Mouse (Mus musculus) NIH3T3 (cell line): ENCODE measurements around the gene Mllt1.

Source experiments
- DNase-seq: peaks from one replicate; pipeline ENCODE4 v3.0.0-alpha.2; 2012; ENCODE audit warnings: low read depth

Gene Mllt1

DNA sequence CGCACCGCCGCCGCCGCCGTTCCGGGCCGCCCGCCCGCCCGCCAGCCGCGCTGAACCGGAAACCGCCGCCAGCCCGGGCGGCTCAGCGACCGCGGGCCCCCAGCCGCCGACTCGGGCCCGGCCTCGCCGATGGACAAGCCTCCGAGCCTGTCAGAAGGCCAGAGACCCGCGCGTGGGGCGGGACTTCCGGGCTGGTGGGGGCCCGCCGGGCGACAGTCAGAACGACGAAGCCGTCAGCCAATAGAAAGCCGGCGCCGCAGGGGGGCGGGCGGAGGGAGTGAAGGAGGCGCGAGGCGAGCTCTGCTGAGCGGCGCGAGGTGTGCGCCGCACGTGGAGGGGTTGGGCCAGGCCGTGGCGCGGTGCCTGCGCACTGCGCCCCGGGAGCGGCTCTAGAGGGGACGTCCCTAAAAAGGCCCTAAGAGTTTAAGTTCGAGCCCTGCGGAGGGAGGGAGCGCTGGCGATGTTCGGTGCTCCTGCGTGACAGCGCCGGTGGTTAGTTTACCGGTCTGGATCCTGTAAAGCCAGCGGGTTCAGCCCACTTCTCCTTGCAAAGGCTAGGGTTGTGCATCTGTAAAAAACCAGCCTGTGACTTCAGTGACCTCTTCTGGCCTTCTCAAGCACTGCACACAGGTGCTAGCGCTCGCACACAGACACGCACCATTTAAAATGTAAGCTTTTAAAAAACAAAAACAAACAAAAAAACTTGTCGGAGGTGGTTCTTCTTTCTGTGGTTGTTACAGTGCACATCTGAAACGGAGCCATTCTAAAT lies at the start of gene Mllt1:
Mllt1 (minus strand) TSS at position 53 of the 769 bp plus-strand sequence.
- DNase-seq: peak; percentile 97

DNA sequence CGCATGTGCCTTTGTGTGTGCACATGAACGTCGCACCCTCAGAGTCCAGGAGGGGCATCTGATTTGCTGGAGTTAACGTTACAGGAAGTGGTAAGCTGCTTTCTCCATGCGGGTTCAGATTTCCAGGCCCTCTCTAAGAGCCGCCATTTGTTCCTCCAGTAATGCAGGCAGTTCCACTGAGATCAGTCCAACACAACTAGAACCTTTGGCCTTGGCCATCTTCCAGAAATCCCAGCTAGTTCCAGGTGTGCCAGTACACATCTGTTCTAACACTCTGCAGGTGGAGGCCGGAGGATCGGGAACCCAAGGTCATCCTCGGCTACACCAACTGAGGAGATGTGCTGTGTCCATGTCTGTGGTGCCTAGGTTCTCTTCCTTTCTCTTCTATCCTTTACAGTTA lies 49.7 kb upstream of the Mllt1 start:
- DNase-seq: no peak

DNA sequence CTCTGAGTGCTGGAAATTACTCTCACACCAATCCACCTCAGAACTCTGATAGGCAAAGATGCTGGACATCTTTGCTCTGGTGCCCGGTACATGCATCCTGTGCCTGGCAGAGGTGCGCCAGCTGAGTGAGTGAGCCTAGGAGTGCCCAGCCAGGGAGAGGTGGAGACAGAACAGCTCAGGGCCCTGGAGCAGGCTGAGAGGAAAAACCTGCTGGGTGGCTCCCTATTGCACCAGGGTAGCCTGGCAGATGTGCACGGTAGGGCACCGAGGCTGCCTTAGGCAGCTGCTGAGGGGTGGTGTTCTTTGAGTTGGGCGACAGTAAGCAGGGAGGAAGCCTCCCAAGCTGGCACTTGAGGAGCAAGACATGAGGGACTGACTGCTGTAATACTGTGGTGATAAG lies 46.8 kb upstream of the Mllt1 start, which contains the start of gene Acer1:
Acer1 (minus strand) TSS at position 114 of the 400 bp plus-strand sequence.
- DNase-seq: no peak

GRCm38 (mm10) chr17:56981049-56981448 lies 45.8 kb upstream of the Mllt1 start:
- no peak for DNase-seq

- DNase-seq: no peak
Observed at GRCm38 (mm10) chr17:56979524-56979923, 44.3 kb upstream of the Mllt1 start.

DNA sequence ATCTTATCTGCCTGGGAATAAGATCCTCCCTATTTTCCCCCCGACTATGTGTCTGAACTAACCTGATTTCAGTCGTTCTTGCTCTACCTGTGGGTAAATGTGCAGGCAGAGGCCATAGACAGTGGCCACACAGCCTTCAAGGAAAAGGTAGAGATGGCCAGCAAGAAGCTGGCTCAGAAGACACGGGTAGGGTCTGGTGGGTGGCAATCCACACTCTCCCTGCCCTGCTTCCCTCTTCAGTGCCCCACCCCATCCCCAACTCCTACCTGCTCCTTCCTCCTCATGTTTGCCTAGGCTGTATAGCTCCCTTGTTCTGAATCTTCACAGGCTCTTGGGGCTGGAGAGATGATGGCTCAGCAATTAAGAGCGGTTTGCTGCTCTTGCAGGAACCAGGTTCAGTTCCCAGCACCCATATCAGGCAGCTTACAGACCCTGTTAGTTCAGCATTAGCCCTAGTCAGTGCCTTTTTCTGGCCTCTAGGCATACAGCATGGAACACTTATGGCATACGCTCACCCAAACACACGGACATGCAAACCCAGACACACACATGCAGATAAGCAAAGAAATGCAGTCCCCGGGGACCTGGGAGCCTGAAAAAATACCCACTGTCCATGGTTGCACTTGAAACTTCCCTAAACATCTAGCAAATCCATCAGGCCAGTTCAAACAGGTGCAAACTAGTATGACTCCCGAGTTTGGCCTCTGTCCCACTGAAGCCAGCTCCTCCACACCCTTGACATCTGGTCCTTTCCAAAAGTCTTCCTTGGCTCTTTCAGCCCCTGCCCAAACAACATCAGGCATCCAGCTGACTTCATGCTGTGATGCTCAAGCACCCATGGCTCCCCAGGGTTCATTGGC lies 41.5 kb upstream of the Mllt1 start:
- no peak for DNase-seq

DNA sequence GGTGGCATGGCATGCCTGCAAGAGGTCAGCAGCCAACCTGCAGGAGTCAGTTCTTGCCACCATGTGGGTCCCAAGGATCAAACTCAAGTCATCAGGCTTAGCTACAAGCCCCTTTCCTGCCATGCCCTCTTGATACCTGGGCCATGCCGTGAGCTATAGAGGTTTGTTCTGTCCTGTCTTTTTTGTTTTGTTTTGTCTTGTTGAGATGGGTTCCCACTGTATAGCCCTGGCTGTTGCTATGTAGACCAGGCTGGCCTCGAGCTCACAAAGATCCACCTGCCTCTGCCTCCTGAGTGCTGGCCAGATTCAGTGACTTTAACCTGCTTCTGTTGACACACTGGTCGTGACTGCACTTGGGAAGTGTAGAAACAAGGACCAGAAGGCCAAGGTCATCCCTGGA lies 40.2 kb upstream of the Mllt1 start:
- no peak for DNase-seq

GRCm38 (mm10) chr17:56974708-56975240 lies 39.6 kb upstream of the Mllt1 start:
- no peak for DNase-seq

DNA sequence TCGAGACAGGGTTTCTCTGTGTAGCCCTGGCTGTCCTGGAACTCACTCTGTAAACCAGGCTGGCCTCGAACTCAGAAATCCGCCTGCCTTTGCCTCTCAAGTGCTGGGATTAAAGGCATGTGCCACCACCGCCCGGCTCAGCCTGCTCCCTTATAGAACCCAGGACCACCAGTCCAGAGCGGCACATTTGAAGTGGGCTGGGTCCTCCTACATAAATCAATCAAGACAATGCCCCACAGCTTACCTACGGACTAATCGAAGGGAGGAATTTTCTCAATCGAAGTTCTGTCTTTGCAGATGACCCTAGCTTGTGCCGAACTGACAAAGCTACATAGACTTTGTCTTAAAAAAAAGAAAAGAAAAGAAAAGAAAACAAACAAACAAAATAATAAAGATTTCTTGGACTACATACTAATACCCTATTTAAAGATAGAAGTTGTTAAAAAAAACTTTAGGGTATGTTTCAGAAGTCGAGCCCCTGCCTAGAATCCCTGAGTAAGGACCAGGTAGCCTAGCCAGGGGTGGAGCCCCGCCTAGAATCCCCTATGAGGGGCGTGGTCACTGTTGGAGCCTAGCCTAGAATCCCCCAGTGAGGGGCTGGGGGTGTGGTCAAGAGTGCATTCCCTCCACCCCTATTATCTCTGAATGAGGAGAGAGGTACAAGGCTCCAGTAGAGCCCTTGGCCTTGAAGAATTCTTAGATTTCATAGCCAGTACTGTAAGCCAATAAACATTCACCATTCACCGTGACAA lies 38.9 kb upstream of the Mllt1 start:
- no peak for DNase-seq

GRCm38 (mm10) chr17:56970081-56970480 lies 34.9 kb upstream of the Mllt1 start:
- no peak for DNase-seq

DNA sequence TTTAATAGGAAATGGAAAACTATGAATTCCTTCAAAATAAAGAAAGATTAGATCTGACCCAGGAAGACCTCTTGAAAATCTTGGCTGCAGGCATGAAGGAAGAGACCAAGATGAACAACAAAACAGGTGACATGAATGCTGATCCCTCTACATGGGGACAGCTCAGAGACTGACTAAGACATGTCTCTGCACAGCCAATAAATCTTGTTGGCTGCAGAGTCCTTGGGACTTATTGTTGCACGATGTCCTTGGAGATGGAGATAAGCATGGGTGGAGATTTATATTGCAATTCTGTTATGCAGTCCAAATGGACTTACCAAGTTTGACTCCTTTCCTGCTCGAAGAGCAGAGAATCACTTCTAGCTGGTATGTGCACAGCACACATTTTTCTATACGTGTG lies 34.1 kb upstream of the Mllt1 start:
- DNase-seq: no peak

DNA sequence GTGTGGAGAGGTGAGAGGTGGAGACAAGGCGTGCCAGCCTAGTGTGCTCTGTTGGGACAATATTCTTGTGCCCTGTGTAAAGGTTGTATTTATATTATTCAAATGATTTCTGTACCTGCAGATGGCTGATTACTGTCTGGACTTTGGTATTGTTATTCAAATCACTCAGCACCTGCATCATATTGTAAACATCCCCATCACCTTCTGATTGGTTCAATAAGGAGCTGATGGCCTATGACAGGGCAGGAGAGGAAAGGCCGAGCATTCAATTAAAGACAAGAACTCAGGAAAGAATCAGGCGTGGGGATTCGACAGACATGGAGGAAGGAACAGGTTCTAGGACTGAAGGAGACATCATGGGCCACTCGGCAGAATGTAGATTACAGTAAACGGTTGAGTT lies 28.4 kb upstream of the Mllt1 start:
- no peak for DNase-seq

DNA sequence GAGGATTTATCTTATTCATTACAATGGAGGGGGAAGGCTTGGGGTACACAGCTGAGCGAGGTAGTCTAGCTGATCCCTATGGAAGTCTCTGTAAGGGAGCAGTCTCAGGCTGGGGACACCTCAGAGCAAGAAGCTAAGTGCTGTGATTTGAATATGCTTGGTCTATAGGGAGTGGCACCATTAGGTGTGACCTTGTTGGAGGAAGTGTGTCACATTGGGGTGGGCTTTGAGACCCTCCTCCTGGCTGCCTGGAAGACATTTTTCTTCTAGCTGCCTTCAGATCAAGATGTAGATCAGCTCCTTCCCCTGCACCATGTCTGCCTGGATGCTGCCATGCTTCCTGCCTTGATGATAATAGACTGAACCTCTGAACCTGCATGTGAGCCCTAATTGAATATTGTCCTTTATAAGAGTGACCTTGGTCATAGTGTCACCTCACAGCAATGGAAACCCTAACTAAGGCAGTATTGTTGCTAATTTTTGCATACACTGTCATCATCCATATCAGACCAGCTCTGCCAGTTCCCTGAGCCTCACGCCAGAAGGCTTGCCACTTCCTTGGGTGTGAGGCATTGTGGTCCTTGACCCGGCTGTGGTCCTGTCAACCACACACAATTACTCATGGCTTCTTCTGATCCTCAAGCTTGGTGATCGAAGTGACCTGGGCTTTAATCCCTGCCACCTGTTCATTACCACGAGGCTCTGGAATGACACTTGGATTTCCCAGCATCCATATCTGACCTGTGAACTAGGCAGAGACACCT lies 27.6 kb upstream of the Mllt1 start:
- DNase-seq: no peak

GRCm38 (mm10) chr17:56961880-56962279 lies 26.7 kb upstream of the Mllt1 start:
- peak; percentile 39 for DNase-seq

GRCm38 (mm10) chr17:56958667-56959066 lies 23.5 kb upstream of the Mllt1 start:
- DNase-seq: no peak

- peak; percentile 63 for DNase-seq
Observed at GRCm38 (mm10) chr17:56957763-56958429, 22.7 kb upstream of the Mllt1 start.

DNA sequence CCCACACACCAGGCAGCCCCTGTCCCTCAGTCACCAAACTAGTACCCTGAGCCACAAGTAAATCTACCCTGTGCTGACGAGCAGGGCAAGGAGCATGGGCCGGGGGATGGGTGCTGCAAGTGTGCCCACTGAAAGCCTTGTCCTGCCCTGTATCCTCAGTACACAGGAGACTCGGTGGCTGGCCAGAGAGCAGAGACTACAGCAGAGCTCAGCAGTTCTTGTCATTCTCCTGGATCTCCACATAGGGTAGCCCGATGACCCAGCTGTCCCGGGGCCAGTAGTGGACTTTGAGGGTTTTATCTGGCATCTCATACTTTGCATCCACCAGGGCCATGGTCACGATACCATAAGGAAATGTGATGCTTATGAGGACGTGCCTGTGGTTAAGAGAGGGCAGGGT lies 19.7 kb upstream of the Mllt1 start:
- DNase-seq: no peak

DNA sequence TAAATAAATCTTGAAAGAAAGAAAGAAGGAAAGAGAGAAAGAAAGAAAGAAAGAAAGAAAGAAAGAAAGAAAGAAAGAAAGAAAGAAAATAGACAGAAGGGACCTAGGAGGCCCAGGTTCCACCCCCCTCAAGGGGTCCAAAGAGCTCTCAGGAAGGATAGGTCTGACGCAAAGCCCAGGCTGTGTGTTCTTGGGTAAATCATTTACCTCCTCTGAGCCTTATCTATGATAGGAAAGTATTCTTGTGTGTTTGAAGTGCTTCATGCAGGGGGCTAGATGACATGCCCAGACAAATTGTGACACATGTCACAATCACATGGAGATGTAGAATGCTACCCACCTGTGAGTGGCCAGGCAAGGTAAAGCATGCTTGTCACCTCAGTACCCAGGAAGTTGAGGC lies 17.4 kb upstream of the Mllt1 start:
- no peak for DNase-seq

DNA sequence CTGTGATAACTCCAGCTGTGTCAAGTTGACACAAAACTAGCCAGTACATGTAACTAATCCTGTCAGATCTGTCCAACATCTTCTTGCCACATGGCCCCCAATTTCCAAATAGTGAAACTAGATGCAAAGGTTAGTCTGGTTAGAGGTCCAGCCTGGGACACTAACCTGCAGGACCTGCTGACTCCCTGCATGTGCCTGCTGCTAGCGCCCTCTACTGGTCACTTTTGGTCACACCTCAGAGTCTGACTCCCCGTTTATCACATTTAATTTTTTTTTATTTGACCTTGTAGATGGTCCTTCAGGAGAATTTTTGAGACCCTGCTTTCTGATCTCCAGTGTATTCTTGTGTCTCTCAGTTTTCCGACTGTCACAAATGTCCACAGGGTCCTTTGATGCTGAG lies 15.7 kb upstream of the Mllt1 start:
- peak; percentile 78 for DNase-seq

DNA sequence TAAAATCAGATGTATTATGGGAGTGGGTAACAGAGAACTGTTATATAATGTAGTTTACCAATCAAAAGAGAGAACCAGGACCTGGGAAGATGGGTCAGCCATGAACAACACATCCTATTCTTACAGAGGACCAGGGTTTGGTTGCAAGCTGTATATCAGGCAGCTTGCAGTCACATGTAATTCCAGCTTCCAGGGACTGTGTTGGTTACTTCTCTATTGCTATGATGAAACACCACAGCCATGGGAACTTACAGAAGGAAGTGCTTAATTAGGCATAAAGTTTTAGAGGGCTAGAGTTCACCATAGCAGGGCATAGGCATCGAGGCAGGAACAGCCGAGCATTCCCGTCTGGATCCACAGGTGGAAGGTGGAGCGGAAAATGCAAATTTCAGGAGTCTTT lies 3.5 kb upstream of the Mllt1 start:
- no peak for DNase-seq

- DNase-seq: no peak
Observed at GRCm38 (mm10) chr17:56936731-56937130, 1.5 kb upstream of the Mllt1 start.
